Mouse (Mus musculus): ENCODE results near the gene Fam222b. TPM values are rescaled to one million over a fixed set of nuclear protein-coding genes. Genes with fewer than 3 reads are reported as not detected.

Gene Fam222b
- total RNA-seq, 2 experiments from 2014 or later: 10.4 to 11.6 TPM

- no peak for DNase-seq (ENCODE audit: low spot score in 2 of 2)
Observed at GRCm38 (mm10) chr11:78086925-78087479, 7.5 kb upstream of the Fam222b start.

DNA sequence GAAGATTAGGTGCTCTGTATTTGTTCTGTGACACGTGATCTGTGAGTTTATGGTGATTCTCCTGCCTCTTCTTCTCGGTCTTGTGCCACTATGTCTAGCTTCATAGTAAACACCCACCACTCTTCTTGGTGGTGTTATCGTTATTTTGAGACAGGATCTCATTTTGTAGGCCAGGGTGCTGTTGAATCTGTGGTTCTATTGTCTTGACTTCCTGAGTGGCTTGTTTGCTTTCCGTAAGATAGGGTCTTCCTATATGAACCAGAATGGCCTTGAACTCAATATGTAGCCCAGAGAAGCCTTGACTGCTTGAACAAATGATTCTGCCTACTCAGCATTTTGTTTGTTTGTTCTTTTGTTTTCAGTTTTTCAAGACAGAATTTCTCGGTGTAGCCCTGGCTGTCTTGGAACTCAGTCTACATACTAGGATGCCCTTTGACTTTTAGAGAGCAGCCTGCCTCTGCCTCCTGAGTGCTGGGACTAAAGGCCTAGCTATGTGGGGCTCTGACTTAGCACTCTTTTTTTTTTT is 6.6 kb upstream of the Fam222b start:
- DNase-seq (ENCODE audit: low spot score in 2 of 2): no peak

DNA sequence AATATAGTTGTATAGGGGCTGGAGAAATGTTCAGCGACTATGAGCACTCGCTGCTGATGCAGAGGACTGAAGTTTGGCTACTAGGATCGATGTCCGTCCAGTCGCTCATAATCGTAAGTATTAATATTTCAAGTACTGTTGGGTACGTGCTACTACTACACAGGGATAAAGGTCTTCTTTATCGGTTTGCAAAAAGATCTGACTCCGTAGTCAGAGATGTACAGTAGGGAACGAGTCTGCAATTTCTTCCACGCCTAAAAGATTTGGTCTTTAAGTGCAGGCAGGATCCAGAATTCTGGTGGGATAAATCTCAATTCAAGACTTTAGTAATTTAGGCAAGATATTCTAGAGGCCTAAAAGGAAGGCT is 340 bp upstream of the Fam222b start:
- DNase-seq (ENCODE audit: low spot score in 2 of 2): no peak

GRCm38 (mm10) chr11:78095144-78095516 is 670 bp downstream of the Fam222b start:
- DNase-seq (ENCODE audit: low spot score in 2 of 2): no peak

GRCm38 (mm10) chr11:78097077-78097476 is 2.6 kb downstream of the Fam222b start:
- DNase-seq (ENCODE audit: low spot score in 2 of 2): no peak

DNA sequence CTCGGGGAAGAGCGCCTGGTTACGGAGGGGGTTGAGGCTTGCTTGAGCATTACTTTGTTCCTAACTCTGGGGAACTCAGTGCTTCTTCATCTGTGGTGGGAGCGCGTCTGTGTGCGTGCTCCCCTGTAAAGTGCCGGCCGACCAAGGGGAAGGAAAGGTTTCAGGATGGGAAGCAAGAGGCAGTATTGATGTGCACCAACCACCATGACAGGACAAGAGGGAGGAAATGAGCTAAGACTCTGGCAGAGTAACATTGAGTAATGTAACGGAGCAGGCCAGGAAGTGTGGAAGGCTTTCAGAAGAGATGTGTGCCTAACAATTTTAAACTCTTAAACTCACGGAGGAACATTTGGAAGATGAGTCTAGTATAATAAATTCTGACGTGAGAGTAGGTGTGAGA is 6.3 kb downstream of the Fam222b start:
- no peak for DNase-seq (ENCODE audit: low spot score in 2 of 2)

DNA sequence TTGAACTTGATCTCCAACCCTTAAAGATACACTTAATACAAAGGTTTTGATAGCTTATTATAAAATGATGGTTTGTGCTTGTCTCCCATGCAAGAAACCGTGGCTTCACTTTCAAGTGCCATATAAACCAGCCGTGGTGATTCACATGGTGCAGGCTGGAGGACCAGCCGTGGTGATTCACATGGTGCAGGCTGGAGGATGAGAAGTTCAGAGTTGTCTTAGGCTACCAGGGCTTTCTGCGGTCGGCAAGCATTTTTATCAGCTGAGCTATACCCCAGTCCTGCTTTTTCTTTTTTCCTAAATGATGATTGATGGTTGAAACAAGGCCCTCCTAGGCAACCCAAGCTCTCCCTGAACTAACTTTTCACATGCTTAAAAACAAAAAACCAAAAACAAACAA is 7.7 kb downstream of the Fam222b start:
- DNase-seq (ENCODE audit: low spot score in 2 of 2): no peak

DNA sequence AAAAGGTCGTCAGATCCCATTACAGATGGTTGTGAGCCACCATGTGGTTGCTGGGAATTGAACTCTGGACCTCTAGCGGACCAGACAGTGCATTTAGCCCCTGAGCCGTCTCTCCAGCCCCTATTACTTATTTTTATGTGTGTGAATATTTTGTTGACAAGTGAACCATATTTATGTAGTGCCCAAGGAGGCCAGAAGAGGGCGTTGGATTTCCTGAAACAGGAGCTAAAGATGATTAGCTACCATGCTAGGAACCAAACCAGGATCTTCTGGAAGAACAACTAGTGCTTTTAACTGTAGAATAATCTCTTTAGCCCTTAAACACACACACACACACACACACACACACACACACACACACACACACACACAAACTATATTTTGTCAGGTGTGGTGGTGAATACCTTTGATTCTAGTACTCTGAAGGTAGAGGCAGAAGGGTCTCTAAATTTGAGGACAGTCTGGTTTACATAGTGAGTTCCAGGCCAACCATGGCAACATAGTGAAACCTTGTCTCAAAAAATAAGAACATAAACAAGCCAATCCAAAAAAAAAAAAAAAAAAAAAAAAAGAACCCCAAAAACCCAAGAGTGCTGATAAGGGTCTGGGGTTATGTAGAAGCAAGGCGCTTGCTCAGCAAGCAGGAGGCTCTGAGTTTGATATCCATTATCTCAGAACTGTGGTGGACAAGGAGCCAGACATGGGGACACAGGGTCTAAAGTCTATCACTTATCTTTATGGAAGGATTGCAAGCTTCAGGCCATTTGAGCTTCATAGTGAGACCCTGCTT is 8.7 kb downstream of the Fam222b start:
- no peak for DNase-seq (ENCODE audit: low spot score in 2 of 2)

- DNase-seq (ENCODE audit: low spot score in 2 of 2): no peak
Observed at GRCm38 (mm10) chr11:78104501-78104900, 10.0 kb downstream of the Fam222b start.

- DNase-seq (ENCODE audit: low spot score in 2 of 2): no peak
Observed at GRCm38 (mm10) chr11:78113616-78114015, 19.2 kb downstream of the Fam222b start.

GRCm38 (mm10) chr11:78114676-78115366 is 20.4 kb downstream of the Fam222b start:
- DNase-seq (ENCODE audit: low spot score in 2 of 2): no peak

GRCm38 (mm10) chr11:78115367-78116145 is 21.1 kb downstream of the Fam222b start:
- DNase-seq (ENCODE audit: low spot score in 2 of 2): peak; percentile 88 to 95

GRCm38 (mm10) chr11:78116146-78116410 is 21.6 kb downstream of the Fam222b start:
- no peak for DNase-seq (ENCODE audit: low spot score in 2 of 2)

DNA sequence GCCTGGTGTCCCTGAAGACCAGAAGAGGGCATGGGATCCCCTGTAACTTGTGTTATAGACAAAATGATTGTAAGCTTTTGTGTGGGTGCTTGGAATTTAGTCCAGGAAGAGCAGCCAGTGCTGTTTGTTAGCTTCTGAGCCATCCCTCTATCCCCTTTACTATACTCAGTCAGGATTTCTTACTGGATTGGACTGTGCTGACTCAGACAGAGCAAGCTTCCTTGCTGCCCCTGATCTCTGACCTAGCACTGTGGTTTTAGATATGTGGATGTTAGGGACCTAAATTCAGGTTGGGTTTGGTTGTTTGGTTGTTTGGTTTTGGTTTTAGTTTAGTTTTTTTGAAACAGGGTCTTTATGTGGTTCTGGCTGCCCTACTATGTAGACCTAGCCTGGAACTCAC is 24.0 kb downstream of the Fam222b start:
- DNase-seq (ENCODE audit: low spot score in 2 of 2): no peak

GRCm38 (mm10) chr11:78119898-78120297 is 25.4 kb downstream of the Fam222b start:
- no peak for DNase-seq (ENCODE audit: low spot score in 2 of 2)

GRCm38 (mm10) chr11:78121176-78121575 is 26.7 kb downstream of the Fam222b start:
- no peak for DNase-seq (ENCODE audit: low spot score in 2 of 2)

- no peak for DNase-seq (ENCODE audit: low spot score in 2 of 2)
Observed at GRCm38 (mm10) chr11:78122815-78123214, 28.4 kb downstream of the Fam222b start.

- no peak for DNase-seq (ENCODE audit: low spot score in 2 of 2)
Observed at GRCm38 (mm10) chr11:78123782-78124181, 29.3 kb downstream of the Fam222b start.

GRCm38 (mm10) chr11:78125691-78126090 is 31.2 kb downstream of the Fam222b start:
- no peak for DNase-seq (ENCODE audit: low spot score in 2 of 2)

- DNase-seq (ENCODE audit: low spot score in 2 of 2): no peak
Observed at GRCm38 (mm10) chr11:78126739-78127138, 32.3 kb downstream of the Fam222b start.

GRCm38 (mm10) chr11:78129458-78129857 is 35.0 kb downstream of the Fam222b start:
- DNase-seq (ENCODE audit: low spot score in 2 of 2): no peak

DNA sequence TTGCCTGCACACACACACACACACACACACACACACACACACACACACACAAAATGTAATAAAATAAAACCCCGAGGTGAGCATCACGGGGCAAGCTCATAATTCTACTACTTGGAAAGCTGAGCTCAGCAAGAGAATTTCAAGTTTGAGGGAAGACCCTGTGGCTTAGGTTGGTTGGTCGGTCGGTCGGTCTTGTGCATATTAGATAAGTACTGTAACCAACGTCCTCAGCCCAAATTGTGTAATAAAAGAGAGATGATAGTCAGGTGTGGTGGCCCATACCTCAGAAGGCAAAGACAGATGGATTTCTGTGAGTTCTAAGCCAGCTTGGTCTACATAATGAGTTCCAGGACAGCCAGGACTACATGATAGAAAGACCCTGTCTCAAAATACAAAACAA is 39.5 kb downstream of the Fam222b start:
- no peak for DNase-seq (ENCODE audit: low spot score in 2 of 2)
